Mouse (Mus musculus) kidney, postnatal 14 days (tissue): Measurements from ENCODE around the gene Tbc1d12.

Experiments used
- DNase-seq: peaks from one replicate; pipeline ENCODE4 v3.0.0; 2022; ENCODE audit warnings: mixed read lengths

The Tbc1d12 gene

DNA sequence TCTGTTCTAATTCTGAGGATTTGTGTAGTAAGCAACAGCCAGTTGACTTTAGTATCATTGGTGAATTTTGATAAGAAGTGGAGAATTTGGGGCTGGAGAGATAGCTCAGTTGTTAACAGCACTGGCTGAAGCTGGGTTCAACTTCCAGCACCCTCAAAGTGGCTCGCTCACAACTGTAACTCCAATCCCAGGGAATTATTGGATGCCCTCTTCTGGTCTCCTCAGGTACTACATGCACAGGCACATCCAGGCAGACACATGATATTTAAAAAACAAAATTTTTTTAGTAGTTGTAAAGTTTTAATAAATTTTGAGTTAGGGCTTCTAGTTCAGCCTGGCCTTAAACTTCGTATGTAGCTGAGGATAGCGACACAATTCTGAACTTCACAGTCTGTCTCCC lies 79.3 kb downstream of the Tbc1d12 start:
- peak; percentile 56 for DNase-seq

DNA sequence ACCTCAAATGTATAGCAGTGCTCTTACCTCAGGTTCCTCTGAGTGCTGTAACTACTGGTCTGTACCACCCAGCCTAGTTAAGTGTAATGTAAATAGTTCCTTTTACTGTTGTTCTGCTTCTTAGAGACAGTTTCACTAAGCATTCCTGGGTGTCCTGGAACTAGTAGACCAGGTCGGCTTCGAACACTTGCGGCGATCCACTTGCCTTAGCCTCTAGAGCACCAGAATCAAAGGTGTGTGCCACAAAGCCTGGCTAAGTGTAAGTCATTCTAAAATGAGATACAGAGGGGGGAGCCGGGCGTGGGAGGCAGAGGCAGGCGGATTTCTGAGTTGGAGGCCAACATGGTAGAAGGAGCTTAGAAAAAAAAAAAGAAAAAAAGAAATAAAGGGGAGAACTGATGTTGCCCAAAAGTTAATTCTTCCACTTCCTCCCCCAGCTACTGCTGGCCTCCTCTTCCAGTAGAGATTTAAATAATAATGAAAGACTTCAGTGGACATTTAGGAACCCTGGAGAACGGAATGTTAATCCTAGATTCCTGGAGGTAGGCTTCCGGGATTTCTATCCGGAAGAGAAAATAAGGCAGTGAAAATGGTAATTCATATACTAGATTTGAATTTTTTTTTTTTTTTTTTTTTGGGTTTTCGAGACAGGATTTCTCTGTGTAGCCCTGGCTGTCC lies 92.2 kb downstream of the Tbc1d12 start:
- DNase-seq = no peak

DNA sequence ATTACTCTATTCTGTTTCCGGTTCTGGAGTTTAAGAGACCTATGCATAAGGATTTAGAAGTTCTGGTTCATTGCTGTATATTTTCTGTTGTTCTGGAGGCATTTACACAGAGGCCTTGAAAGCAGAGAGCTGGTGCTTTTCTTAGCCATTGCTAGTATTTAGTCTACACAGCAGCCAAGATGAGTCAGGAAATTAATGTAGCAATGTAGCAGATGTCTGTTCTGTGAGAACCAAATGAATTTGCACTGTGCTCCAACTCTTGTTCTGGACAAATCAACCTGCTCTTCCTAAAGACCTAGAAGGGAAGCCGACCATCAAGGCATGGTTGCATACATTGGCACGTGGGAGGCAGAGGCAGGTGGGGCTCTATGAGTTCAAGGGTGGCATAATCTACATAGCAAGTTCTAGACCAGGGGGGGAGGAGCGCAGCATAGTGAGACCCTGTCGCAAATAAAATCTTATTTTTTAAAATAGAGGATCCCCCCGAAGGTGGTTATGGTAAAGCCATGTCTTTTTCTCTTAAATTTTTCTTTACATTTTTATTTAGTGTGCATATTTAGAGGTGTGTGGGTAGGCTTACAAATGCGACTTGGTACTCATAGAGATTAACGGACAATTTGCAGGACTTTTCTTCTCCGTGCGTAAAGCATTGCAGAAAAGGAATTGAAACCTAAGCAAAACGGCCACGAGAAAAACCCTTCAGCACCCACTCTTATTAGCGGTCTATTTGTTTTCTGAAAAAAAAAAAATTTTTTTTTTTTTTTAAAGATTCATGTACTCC lies 93.3 kb downstream of the Tbc1d12 start:
- DNase-seq = no peak

DNA sequence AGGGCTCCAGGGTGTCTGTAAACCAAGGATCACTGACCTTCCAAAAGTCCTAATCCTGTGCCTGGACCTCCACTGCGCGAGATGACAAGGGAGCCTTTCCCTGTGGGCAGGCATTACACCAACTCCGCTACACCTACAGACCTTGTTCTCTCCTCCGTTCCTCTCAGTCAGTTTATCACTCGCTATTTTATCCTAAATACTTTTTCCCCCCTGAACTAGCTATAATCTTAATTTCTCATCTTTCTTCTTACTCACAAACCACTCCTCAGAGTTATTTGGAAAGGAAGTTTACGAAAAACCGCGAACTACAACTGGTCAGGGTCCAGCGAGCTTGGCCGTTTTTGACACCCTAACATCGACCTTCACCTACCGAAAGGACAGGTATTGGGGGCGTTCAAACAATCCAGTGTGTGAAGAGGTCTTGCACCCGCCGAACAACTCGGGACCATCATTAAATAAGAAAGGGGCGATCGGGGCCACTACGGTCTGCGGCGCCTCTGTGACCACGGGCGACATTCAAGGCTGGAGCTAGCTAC lies 93.9 kb downstream of the Tbc1d12 start:
- DNase-seq = peak; percentile 8

DNA sequence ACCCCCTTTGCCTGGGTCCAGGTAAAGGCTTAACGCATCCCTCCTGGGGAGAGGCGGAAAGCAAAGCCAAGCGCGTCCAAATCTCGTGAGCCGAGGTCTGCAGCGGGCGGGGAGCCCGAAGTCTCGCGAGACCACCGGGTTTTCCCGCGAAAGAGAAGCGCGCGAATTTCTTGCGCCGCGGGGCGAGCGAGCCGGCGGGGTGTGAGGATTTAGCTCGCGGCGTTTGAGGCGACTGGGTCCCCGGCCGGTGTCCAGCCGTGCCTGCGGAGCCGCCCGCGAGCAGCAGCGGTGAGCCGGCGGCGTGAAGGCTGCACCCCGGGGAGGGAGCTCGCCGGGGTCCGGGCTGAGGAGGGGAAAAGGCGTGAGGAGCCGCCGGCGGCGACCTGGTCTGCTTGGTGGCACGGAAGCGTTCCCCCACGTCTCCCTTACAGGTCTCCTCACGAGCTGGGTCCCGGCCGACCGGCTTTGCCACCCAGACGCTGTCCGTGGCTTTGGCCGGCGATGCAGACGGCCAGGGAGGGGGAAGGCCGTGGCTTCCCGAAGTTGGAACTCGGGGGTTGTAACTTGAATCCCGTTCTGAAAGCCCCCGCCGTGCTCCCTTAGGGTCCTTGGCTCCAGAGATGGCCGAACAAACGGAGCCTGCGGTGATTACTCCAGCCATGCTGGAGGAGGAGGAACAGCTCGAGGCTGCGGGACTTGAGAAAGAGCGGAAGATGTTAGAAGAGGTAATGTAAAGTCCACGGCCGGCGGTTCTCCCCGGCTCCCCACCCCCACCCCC lies 94.6 kb downstream of the Tbc1d12 start, which contains the start of gene Hells:
Gene Hells (plus strand): TSS at position 128 of the 778 bp plus-strand sequence.
- peak; percentile 89 for DNase-seq

DNA sequence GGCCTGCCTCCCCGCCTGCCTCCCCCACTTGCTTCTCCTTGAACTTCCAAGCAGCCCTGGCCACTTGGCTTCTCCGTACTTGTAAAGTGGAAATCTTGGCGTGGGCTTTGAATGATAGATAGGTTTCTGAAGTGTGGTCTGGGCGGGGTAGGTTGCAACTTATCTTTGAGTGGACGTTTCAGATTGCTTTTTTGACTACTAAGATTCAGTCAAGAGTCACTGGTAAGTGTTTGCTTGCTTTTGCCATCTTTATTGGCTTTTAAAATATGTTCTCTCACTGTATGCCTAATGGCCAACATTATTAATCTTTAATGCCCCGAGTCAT lies 95.1 kb downstream of the Tbc1d12 start:
- DNase-seq = no peak

- DNase-seq = no peak
These were observed 108.4 kb downstream of the Tbc1d12 start for GRCm38 (mm10) chr19:38944590-38945307.
